Mouse (Mus musculus) thymus, adult 2 months (tissue): ENCODE measurements at regions not wholly inside any gene's neighbourhood (a gene's known extent, or its start where the extent isn't known, plus 50 kb on each side); places are given as distances from the start of the nearest gene placed in this dataset.

ENCODE experiments used
- CTCF ChIP-seq: fragments of 200-500 bp; IDR thresholded peaks from 2 replicates; pipeline ENCODE4 v1.5.1; 2012; ENCODE audit warnings: mild to moderate bottlenecking, control low read depth, low read length, moderate library complexity, borderline replicate concordance; ENCODE audit not compliant: control insufficient read depth, poor library complexity, insufficient read depth; ENCODE audit errors: extremely low read depth
- POLR2A ChIP-seq: fragments of 200-500 bp; IDR thresholded peaks from 2 replicates; pipeline ENCODE4 v1.6.1; 2012; ENCODE audit warnings: mild to moderate bottlenecking, low read length, control low read depth, moderate library complexity; ENCODE audit not compliant: control insufficient read depth, poor library complexity, insufficient read depth; ENCODE audit errors: extremely low read depth

DNA sequence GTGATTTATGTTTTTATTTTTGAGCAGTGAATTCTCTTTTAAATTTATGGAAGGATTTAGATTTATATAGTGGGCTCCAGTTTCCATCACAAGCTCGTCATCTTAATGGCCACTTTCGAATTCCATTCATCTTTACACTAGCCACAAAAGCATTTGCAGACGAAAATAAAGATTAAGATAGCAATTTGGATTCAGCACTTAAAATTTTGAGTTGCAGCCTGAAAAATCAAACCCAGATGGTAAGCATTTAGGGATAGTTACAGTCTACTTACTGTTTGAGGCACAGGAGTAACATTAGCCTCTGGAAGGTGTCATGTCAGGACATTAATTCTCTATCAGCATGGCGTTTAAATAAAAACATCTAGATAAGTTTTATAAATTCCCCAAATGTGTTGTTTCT is 423.2 kb downstream of the Etnk1 start:
- TF ChIP-seq CTCF (no peak), POLR2A (no peak)
